Mouse (Mus musculus): ENCODE measurements at regions not wholly inside any gene's neighbourhood (a gene's known extent, or its start where the extent isn't known, plus 50 kb on each side); places are given as distances from the start of the nearest gene placed in this dataset.

- TF ChIP-seq CTCF (IDR thresholded peaks at IDR 0.05; ENCODE audit: insufficient read depth, low read length) (no peak), POLR2A (IDR thresholded peaks at IDR 0.05; ENCODE audit: borderline replicate concordance, extremely low read depth, low read depth, low read length) (no peak)
Measured at GRCm38 (mm10) chr3:52670628-52671028, 346.4 kb downstream of the Cog6 start.
